Mouse (Mus musculus) brain, embryonic 14.5 days (tissue): ENCODE data around the gene Prl3a1. TPM values are rescaled to one million over a fixed set of nuclear protein-coding genes. Genes with fewer than 3 reads are reported as not detected.

Experiments used
- DNase-seq: peaks from one replicate; pipeline ENCODE4 v3.0.0-alpha.2; 2011; ENCODE audit warnings: low read depth
- CTCF ChIP-seq: fragments of 200-500 bp; IDR thresholded peaks from 2 replicates; pipeline ENCODE4 v1.5.1; 2012; ENCODE audit warnings: inconsistent platforms, mild to moderate bottlenecking, moderate library complexity, borderline replicate concordance; ENCODE audit not compliant: insufficient read depth, insufficient read length; ENCODE audit errors: extremely low read depth
- POLR2A ChIP-seq: fragments of 200-500 bp; IDR thresholded peaks from 2 replicates; pipeline ENCODE4 v1.6.1; 2012; ENCODE audit warnings: mild to moderate bottlenecking, inconsistent platforms, borderline replicate concordance; ENCODE audit not compliant: poor library complexity, insufficient read depth, insufficient read length, severe bottlenecking; ENCODE audit errors: extremely low read depth
- polyA plus RNA-seq: library from polyadenylated mRNA; depleted of rRNA; stranded (reverse); fragments of >200 nt; gene quantifications from 2 replicates; pipeline ENCODE4 v1.2.3, GENCODE M21; 2012; rRNA removed

The Prl3a1 gene
- not detected in 2 replicates for polyA plus RNA-seq

- no peak for TF ChIP-seq CTCF
- DNase-seq = no peak
These were observed at the start of gene Prl3a1 for GRCm38 (mm10) chr13:27259136-27259535. Gene Prl3a1 (plus strand): TSS chr13:27259436.

DNA sequence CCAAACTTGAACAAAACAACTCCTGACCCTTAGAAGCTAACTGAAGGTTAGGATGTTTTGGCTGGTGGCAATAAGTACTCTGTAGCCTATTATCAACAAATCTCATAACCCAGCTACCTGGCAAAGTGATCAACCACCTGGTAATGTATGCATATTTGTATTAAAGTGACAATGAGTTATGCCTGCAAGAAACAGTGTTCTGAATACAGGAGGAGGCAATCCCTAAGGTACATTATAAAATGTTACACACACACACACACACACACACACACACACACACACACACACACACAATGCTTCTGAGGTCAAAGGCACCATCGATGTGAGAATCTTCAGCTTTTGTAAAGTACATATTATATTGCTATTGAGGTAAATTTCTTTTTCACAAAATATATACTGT lies 17.7 kb upstream of the Prl3a1 start, which contains the start of gene Prl3b1:
Gene Prl3b1 (plus strand): TSS at position 301 of the 400 bp plus-strand sequence.
- TF ChIP-seq CTCF (no peak), POLR2A (no peak)
- no peak for DNase-seq

DNA sequence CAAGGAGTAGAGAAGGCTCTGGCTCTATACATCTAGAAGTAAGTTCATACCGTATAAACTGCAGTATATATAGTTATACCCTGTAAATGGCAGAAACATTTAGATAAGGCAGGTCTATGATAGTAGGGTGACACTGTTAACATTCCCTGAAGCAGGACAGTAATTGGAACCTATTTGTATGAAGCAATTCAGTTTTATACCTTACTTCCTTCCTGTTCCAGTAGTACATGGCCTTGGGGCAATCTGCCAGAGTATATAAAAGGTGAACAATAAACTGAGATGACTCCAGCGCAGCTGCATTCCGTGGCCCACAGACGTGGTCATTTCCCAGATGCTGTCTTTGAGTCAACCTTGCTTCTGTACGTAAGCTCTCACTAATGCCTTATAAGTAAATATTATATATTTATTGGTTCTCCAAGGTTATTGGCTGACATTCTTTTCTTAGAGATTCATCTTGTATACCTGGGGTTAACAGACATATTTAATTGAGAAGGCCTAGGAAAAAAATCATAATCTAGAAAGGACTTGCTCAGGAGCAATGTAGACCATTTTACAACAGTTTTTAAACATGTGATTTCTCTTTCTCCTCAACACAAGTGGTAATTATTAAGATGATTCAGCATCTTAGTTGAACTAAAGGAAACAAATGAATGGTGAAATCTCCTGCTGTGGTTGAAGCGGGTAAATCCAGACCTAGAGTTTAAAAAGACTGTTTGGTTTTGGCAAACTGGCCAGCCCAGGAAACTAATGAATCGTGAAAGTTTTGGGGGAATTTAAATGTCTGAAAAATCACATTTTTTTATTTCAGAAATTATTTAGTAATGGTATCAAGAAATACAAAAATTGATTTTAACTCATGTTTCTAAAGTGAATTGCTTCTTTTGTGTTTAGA lies 53.3 kb downstream of the Prl3a1 start, which contains the start of gene Prl6a1:
Gene Prl6a1 (plus strand): TSS at position 294 of the 892 bp plus-strand sequence.
- TF ChIP-seq CTCF (no peak), POLR2A (no peak)
- DNase-seq = no peak

Other genes starting within 250 kb of the Prl3a1 start
- gene Prl, start 201.9 kb upstream of the Prl3a1 start, polyA plus RNA-seq = not detected in 2 replicates
- gene Prl3d1, start 165.2 kb upstream of the Prl3a1 start, polyA plus RNA-seq = not detected in 2 replicates
- not detected in 2 replicates for gene Prl3d2, start 137.7 kb upstream of the Prl3a1 start, polyA plus RNA-seq
- gene Prl3d3, start 102.6 kb upstream of the Prl3a1 start, polyA plus RNA-seq = not detected in 2 replicates
- gene Prl3c1, start 62.8 kb upstream of the Prl3a1 start, polyA plus RNA-seq = not detected in 2 replicates
- 1.3 and 3.2 TPM in 2 replicates for gene Prl3b1, start 17.6 kb upstream of the Prl3a1 start, polyA plus RNA-seq
- gene Prl6a1, start 53.2 kb downstream of the Prl3a1 start, polyA plus RNA-seq = 0.14 TPM in 1 of 2 replicates, not detected in the other
- 0.13 TPM in 1 of 2 replicates, not detected in the other for gene Prl8a2, start 86.2 kb downstream of the Prl3a1 start, polyA plus RNA-seq
- gene Prl2b1, start 131.4 kb downstream of the Prl3a1 start, polyA plus RNA-seq = 0.19 and 1.3 TPM in 2 replicates
- gene Prl8a6, start 179.3 kb downstream of the Prl3a1 start, polyA plus RNA-seq = not detected in 2 replicates